Mouse (Mus musculus) liver, embryonic 14.5 days (tissue): ENCODE results near the gene Csk. TPM values are rescaled to one million over a fixed set of nuclear protein-coding genes. Genes with fewer than 3 reads are reported as not detected.

Source experiments
- ATAC-seq: fragments of 200-750 bp; cut with Nextera tagmentation; 2 replicates; pipeline ENCODE4 v1.8.0; 2017; ENCODE audit warnings: moderate number of reproducible peaks, mild to moderate bottlenecking, moderate library complexity; ENCODE audit not compliant: insufficient read depth
- DNase-seq, 3 experiments: peaks; one replicate each; pipeline ENCODE4 v3.0.0-alpha.2; 2012 to 2013; ENCODE audit warnings: low read depth in 3 of 3, low spot score in 3 of 3
- H3K27ac ChIP-seq: fragments of 300-500 bp; sonication (generic); 2 replicates; pipeline ENCODE4 v1.5.1; 2014; ENCODE audit warnings: moderate library complexity, mild to moderate bottlenecking, control low read depth, inconsistent platforms
- H3K27me3 ChIP-seq: fragments of 300-500 bp; sonication (generic); 2 replicates; pipeline ENCODE4 v1.6.1; 2014; ENCODE audit warnings: mild to moderate bottlenecking, low read length, moderate library complexity; ENCODE audit not compliant: control insufficient read depth, insufficient read depth
- H3K36me3 ChIP-seq: fragments of 300-500 bp; sonication (generic); replicated peaks from 2 replicates; pipeline ENCODE4 v1.6.1; 2014; ENCODE audit warnings: low read depth; ENCODE audit not compliant: control insufficient read depth, insufficient read depth
- H3K4me1 ChIP-seq, 2 experiments: fragments of 200-500 bp in 1 of 2; fragments of 300-500 bp in 1 of 2; sonication (generic) in 1 of 2; replicated peaks; 2 replicates each; pipeline ENCODE4 v1.6.1; 2012 to 2014; ENCODE audit warnings: antibody characterized with exemption in 1 of 2, inconsistent platforms in 1 of 2, low read length in 1 of 2; ENCODE audit not compliant: control insufficient read depth in 2 of 2, insufficient read depth in 2 of 2
- H3K4me2 ChIP-seq: fragments of 300-500 bp; sonication (generic); 2 replicates; pipeline ENCODE4 v1.6.1; 2014; ENCODE audit warnings: low read depth, mild to moderate bottlenecking, control low read depth, moderate library complexity
- H3K4me3 ChIP-seq, 2 experiments: fragments of 200-500 bp in 1 of 2; fragments of 300-500 bp in 1 of 2; sonication (generic) in 1 of 2; 2 replicates each; pipeline ENCODE4 v1.5.1; 2012 to 2014; ENCODE audit warnings: low read depth in 2 of 2, low read length in 2 of 2, mild to moderate bottlenecking in 2 of 2, control low read depth in 1 of 2, inconsistent platforms in 1 of 2, moderate library complexity in 1 of 2; ENCODE audit not compliant: insufficient read depth in 1 of 2
- H3K9ac ChIP-seq: fragments of 300-500 bp; sonication (generic); replicated peaks from 2 replicates; pipeline ENCODE4 v1.6.1; 2014; ENCODE audit warnings: mild to moderate bottlenecking, control low read depth, moderate library complexity
- H3K9me3 ChIP-seq: fragments of 300-500 bp; sonication (generic); 2 replicates; pipeline ENCODE4 v1.6.1; 2016; ENCODE audit warnings: low read length, mixed read lengths; ENCODE audit not compliant: control insufficient read depth
- CTCF ChIP-seq: IDR thresholded peaks from 2 replicates; pipeline ENCODE4 v1.5.1; 2016; ENCODE audit warnings: antibody characterized with exemption, low read depth, control low read depth
- EP300 ChIP-seq: IDR thresholded peaks from 2 replicates; pipeline ENCODE4 v1.6.1; 2016; ENCODE audit warnings: antibody characterized with exemption, low read depth
- WGBS: fragments of 180-500 bp; shearing (Covaris S2); extraction: QIAGEN DNeasy Blood & Tissue Kit; methylation state at CpG from one replicate; pipeline ENCODE4 v1.1.7; 2014; ENCODE audit not compliant: insufficient replicate concordance; 5-methylcytosine and 5-hydroxymethylcytosine counted together
- polyA plus RNA-seq, 2 experiments: library from polyadenylated mRNA; depleted of rRNA in 1 of 2; stranded (reverse) in 1 of 2; unstranded in 1 of 2; fragments of >200 nt; fragmentation: Nextera tagmentation in 1 of 2; extraction: Ambion mirVana in 1 of 2; gene quantifications; 2 replicates each; pipeline versions ENCODE4 v1.2.1 to v1.2.3; 2012 to 2014

Gene Csk
- polyA plus RNA-seq, 2 experiments, result 11.1 to 26.3 TPM

DNA sequence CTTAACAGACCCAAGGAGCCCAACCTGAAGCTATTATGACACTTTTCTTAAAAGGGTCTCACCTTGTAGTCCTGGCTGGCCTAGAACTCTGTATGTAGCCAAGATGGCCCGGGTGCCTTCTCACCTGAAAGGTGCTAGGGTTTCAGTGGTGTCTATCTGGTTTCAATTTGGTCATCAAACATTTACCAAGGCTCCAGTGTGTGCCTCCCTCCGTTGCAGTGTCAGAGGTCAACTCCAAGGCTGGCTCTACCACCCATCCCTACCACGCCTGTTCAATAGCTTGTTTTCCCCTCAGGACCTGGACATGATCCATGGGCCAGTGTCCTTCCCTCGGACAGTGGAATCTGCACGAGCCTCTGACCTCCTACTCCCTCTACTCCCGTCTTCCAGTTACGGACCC lies 29.1 kb downstream of the Csk start:
- Histone ChIP-seq H3K36me3 (peaks cover 18% of the 10 kb centered on the region), H3K27me3 (no peaks in the 10 kb centered on the region), H3K4me2 (no peak overlapping the region), H3K9me3 (no peaks in the 10 kb centered on the region), H3K9ac (no peak overlapping the region), H3K4me1 (peaks cover 0 to 8% of the 10 kb centered on the region in 2 experiments; a peak in 2 of 4 replicates), H3K27ac (no peak overlapping the region), H3K4me3 (no peak overlapping the region)
- no peak for ATAC-seq
- whole genome bisulfite sequencing, result 67% methylated on average over 7 of the region's 7 CpGs
- no peak for TF ChIP-seq EP300
- TF ChIP-seq CTCF, result no peak
- no peak for DNase-seq

GRCm38 (mm10) chr9:57620674-57621073 lies 32.8 kb downstream of the Csk start, which contains the start of gene Lman1l:
Lman1l (minus strand) TSS chr9:57620774.
- DNase-seq (no peak), ATAC-seq (no peak)
- Histone ChIP-seq H3K27ac (no peak within 1 kb of the TSS), H3K9ac (no peak within 1 kb of the TSS), H3K27me3 (no peaks in the 10 kb centered on the region), H3K4me2 (no peak within 1 kb of the TSS), H3K4me3 (no peak within 1 kb of the TSS), H3K9me3 (no peaks in the 10 kb centered on the region), H3K36me3 (no peaks in the 10 kb centered on the region), H3K4me1 (peaks cover 0 to 8% of the 10 kb centered on the region in 2 experiments; a peak in 2 of 4 replicates)
- TF ChIP-seq CTCF, result no peak
- no peak for TF ChIP-seq EP300
- 81% methylated on average over 5 of the region's 5 CpGs for WGBS

GRCm38 (mm10) chr9:57618854-57619253 lies 34.6 kb downstream of the Csk start:
- no peak for TF ChIP-seq CTCF
- WGBS, result 47% methylated on average over 8 of the region's 8 CpGs
- Histone ChIP-seq H3K9me3 (no peaks in the 10 kb centered on the region), H3K4me3 (no peak overlapping the region), H3K4me1 (peaks cover 0 to 3% of the 10 kb centered on the region in 2 experiments; a peak in 2 of 4 replicates), H3K27me3 (no peaks in the 10 kb centered on the region), H3K27ac (no peak overlapping the region), H3K4me2 (no peak overlapping the region), H3K36me3 (no peaks in the 10 kb centered on the region), H3K9ac (no peak overlapping the region)
- ATAC-seq, result no peak
- no peak for DNase-seq

DNA sequence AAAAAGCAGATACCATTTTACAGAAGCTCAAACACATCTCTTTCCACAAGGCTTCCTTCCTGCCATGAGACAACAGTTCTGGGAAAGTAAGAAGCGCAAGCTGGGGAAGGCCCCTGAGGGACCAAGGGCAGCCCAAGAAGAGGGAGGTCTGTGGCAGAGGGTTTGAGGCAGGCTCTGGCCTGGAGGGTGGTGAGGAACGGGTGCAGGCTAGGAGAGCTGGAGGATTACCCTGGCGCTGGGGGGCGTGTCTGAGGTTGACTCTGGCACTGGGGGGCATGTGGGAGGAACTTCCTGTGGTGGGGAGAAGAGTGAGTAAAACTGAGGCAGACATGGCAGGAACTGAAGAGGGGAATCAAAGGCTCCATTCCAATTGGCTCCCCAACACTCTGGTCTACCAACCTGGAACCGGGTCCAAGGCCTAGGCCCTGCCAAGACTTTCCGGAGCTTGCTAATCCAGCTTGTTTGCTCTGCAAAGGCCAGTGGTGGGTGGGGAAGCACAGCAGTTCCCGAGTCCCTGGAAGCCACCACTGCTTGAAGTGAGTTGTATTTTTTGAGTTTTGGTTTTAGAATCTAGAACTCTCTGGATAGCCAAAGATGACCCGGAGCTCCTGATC lies 35.8 kb downstream of the Csk start:
- no peak for TF ChIP-seq EP300
- TF ChIP-seq CTCF, result no peak
- H3K9ac ChIP-seq, result no peak overlapping the region
- H3K9me3 ChIP-seq, result no peaks in the 10 kb centered on the region
- no peak for ATAC-seq
- DNase-seq, result no peak
- H3K27me3 ChIP-seq, result no peaks in the 10 kb centered on the region
- no peak overlapping the region for H3K4me3 ChIP-seq
- H3K4me1 ChIP-seq, result no peaks in the 10 kb centered on the region; a peak in 1 of 4 replicates
- H3K4me2 ChIP-seq, result no peak overlapping the region
- 37% methylated on average over 8 of the region's 8 CpGs for WGBS
- no peaks in the 10 kb centered on the region for H3K36me3 ChIP-seq
- H3K27ac ChIP-seq, result no peak overlapping the region

DNA sequence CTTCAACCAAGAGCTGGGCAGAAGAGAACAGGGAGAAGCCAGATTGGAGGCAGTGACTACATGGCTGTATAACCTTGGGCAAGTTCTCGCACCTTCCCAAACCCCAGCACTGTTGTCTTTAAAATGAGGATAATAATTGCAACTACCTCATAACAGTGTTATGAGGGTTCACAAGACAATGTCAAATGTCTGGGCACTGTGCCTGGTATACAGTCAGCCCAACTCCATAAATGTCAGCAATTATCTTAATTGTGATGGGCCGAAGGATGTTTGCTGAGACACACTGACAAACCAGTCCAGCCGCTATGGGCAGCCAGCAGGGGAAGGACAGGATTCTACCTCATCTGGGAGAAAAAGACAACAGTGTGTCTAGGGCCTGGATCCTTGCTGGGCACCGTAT lies 38.6 kb downstream of the Csk start:
- Histone ChIP-seq H3K36me3 (no peaks in the 10 kb centered on the region), H3K4me2 (no peak overlapping the region), H3K27ac (no peak overlapping the region), H3K9me3 (no peaks in the 10 kb centered on the region), H3K4me1 (no peaks in the 10 kb centered on the region; a peak in 1 of 4 replicates), H3K4me3 (no peak overlapping the region), H3K27me3 (no peaks in the 10 kb centered on the region), H3K9ac (no peak overlapping the region)
- ATAC-seq (no peak), DNase-seq (no peak)
- WGBS, result 71% methylated on average over 4 of the region's 4 CpGs
- TF ChIP-seq CTCF, result no peak
- TF ChIP-seq EP300, result no peak
